Mouse (Mus musculus) embryonic stem cell, embryonic (primary cell): ENCODE results near the gene Rpl39.

Experiments used
- CTCF ChIA-PET, 4 experiments: fragments of 300-600 bp in 2 of 4; fragments of 350-600 bp in 2 of 4; sonication (Branson Sonifier 250); formaldehyde crosslinking; loops; one replicate each; lab custom pipeline; 2022; ENCODE audit warnings: inconsistent platforms in 2 of 4; lab: Charles Lee
- POLR2A ChIA-PET, 4 experiments: fragments of 300-600 bp in 2 of 4; fragments of 350-600 bp in 2 of 4; sonication (Branson Sonifier 250); formaldehyde crosslinking; loops; one replicate each; lab custom pipeline; 2022; ENCODE audit warnings: antibody characterized with exemption in 4 of 4, inconsistent platforms in 1 of 4; lab: Charles Lee

Gene Rpl39

GRCm38 (mm10) chrX:37084927-37085660 is at the start of gene Rpl39:
Gene Rpl39, minus strand, starts transcription at chrX:37085402.
- ChIA-PET POLR2A (interaction anchor here (0.6 to 9.9 kb wide), 84 partner anchors 8 to 1503 kb away, joined by 3 to 136 read pairs (median 4); partner anchors contain the start of genes Upf3b (in 4 of the 4), Nkap (in 3 of the 4), Nkrf (in 3 of the 4) and Pgrmc1 (in 3 of the 4)), CTCF (interaction anchor here in 1 of 4 experiments (1.0 to 1.3 kb wide), 2 partner anchors 8 to 25 kb away, joined by 3 to 4 read pairs; partner anchors contain the start of gene Upf3b)

DNA sequence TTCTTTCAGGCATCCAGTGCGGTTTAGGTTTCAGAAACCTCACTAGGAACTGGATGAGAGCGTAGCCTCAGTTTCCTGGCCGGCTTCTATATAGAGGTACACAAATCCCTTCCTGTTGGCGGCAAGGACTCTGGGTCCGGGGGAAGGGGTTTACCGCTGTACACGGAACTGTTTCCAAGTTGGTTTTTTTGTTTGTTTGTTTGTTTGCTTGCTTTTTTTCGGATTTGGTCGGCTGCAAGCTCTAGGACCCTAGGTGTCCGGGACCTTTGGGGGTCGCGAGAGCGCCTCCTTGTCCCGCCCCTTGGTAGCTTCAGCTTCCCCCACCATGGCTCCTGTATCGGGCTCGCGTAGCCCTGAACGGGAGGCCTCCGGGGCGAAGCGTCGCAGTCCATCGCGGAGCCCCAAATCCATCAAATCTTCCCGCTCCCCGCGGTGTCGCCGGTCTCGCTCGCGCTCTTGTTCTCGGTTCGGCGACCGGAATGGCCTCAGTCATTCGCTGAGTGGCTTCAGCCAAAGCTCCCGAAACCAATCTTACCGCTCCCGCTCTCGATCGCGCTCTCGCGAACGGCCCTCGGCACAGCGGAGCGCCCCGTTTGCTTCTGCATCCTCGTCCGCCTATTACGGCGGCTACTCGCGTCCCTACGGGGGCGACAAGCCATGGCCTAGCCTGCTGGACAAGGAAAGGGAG is 41.6 kb upstream of the Rpl39 start, which contains the start of gene Nkap:
Nkap (plus strand) TSS at position 125 of the 688 bp plus-strand sequence.
- POLR2A ChIA-PET: interaction anchor here in 3 of 4 experiments (0.9 to 3.4 kb wide), 12 partner anchors 14 to 224 kb away, joined by 3 to 23 read pairs (median 6); partner anchors contain the start of genes Rpl39 (in 3 of the 3), Upf3b (in 3 of the 3) and Nkrf (in 1 of the 3)
- CTCF ChIA-PET: no interaction called here

- ChIA-PET POLR2A (interaction anchor here in 1 of 4 experiments (3.1 kb wide), 1 partner anchor 16 kb away, joined by 14 read pairs; the partner anchor contains the start of gene Upf3b), CTCF (interaction anchor here in 1 of 4 experiments (0.6 kb wide), 1 partner anchor 47 kb away, joined by 7 read pairs; no protein-coding TSS in a partner anchor)
Observed at GRCm38 (mm10) chrX:37125511-37125910, 40.3 kb upstream of the Rpl39 start.

GRCm38 (mm10) chrX:37120212-37120611 is 35.0 kb upstream of the Rpl39 start:
- CTCF ChIA-PET: no interaction called here
- POLR2A ChIA-PET: interaction anchor here in 3 of 4 experiments (0.5 to 2.3 kb wide), 6 partner anchors 10 to 1362 kb away, joined by 3 to 7 read pairs (median 3); partner anchors contain the start of gene Upf3b (in 1 of the 3)

- POLR2A ChIA-PET: interaction anchor here in 2 of 4 experiments (0.5 to 2.3 kb wide), 4 partner anchors 9 to 1363 kb away, joined by 3 to 9 read pairs (median 6); partner anchors contain the start of gene Upf3b (in 2 of the 2)
- CTCF ChIA-PET: no interaction called here
Observed at GRCm38 (mm10) chrX:37119585-37119984, 34.4 kb upstream of the Rpl39 start.

DNA sequence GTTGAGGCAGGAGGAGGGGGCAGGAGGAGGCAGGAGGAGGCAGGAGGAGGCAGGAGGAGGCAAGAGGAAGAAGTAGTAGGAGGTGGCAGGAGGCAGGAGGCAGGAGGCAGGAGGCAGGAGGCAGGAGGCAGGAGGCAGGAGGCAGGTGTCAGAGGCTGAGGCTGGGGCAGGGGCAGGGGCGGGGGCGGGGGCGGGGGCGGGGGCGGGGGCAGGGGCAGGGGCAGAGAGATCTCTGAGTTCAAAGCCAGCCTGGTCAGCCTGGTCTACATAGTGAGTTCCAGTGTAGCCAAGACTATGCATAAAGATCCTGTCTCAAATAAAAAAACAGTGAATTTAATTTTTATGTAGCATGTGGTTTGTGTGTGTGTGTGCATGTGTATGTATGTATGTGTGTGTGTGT is 31.9 kb upstream of the Rpl39 start:
- POLR2A ChIA-PET: no interaction called here
- CTCF ChIA-PET: no interaction called here

DNA sequence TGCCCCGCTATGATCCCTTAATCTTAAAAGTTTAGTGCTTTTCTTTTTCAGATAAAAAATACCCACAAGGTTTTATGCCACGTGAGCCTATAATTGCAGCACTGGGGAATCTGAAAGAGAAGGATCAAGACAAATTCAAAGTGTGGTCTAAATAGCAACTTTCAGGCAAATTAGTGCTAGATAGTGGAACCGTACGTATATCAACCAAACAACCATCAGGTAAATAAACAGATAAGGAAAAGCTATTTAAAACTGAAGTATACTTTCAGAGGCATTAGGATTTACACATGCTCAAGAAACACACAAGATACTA is 25.6 kb upstream of the Rpl39 start:
- ChIA-PET CTCF (interaction anchor here in 1 of 4 experiments (0.6 kb wide), 1 partner anchor 160 kb away, joined by 3 read pairs; no protein-coding TSS in a partner anchor), POLR2A (interaction anchor here in 3 of 4 experiments (0.9 to 3.8 kb wide), 13 partner anchors 8 to 513 kb away, joined by 3 to 136 read pairs (median 7); partner anchors contain the start of genes Rpl39 (in 3 of the 3), Nkap (in 2 of the 3), Pgrmc1 (in 1 of the 3) and Sowahd (in 1 of the 3))

DNA sequence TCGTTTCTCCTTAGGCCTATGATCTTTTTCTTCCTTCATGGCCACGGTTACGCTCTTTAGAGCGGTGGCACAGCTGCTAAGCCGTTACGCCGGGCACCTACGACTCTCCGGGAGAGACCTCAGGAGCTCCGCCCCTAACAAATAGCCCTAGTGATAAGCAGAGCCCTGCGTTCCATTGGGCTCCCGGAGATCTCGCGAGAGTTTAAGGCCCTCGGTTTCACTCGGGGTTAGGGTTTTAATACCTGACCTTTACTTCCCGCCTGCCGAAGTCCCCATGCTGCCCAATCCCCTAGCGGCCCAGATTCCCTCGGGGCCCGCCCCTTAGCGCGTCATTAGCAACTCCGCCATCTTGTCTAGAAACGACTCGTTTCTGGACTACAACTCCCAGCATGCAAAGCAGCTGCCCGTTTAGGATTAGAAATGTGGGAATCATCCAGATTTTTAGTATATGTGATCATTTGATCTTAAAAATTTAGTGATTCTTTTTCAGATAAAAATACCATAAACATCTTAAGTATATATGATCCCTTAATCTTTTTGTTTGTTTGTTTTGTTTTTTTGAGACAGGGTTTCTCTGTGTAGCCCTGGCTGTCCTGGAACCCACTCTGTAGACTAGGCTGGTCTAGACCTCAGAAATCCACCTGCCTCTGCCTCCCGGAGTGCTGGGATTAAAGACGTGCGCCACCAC is 25.1 kb upstream of the Rpl39 start, which contains the start of gene Upf3b:
Upf3b (minus strand) TSS at position 130 of the 688 bp plus-strand sequence.
- CTCF ChIA-PET: interaction anchor here in 2 of 4 experiments (0.6 to 1.0 kb wide), 4 partner anchors 25 to 293 kb away, joined by 3 to 9 read pairs (median 4); partner anchors contain the start of gene Rpl39 (in 1 of the 2)
- POLR2A ChIA-PET: interaction anchor here (0.6 to 3.8 kb wide), 32 partner anchors 9 to 869 kb away, joined by 3 to 136 read pairs (median 4); partner anchors contain the start of genes Rpl39 (in 4 of the 4), Nkap (in 3 of the 4), Akap17b (in 1 of the 4) and Pgrmc1 (in 1 of the 4)

- POLR2A ChIA-PET: interaction anchor here (0.6 to 3.8 kb wide), 30 partner anchors 8 to 868 kb away, joined by 3 to 136 read pairs (median 4); partner anchors contain the start of genes Rpl39 (in 4 of the 4), Nkap (in 3 of the 4), Akap17b (in 1 of the 4) and Pgrmc1 (in 1 of the 4)
- CTCF ChIA-PET: interaction anchor here in 2 of 4 experiments (0.6 to 1.0 kb wide), 3 partner anchors 24 to 292 kb away, joined by 3 to 9 read pairs (median 4); partner anchors contain the start of gene Rpl39 (in 1 of the 2)
Observed at GRCm38 (mm10) chrX:37109526-37110192, 24.5 kb upstream of the Rpl39 start.

DNA sequence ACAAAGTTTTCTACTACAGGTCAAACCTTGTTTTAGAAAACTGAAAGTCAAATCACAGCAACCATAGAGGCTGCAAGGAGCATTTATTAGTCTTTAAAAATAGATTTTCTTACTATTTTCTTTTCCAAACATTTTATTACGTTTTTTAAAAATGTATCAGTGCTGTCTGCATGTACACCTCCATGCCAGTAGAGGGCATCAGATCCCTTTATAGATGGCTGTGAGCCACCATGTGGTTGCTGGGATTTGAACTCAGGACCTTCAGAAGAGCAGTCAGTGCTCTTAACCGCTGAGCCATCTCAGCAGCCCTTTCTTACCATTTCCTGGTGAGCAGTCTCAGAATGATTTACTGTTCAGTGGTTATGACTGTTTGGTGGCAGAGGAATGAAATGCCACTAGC is 18.6 kb upstream of the Rpl39 start:
- ChIA-PET CTCF (no interaction called here), POLR2A (interaction anchor here in 1 of 4 experiments (1.2 kb wide), 2 partner anchors 19 to 23 kb away, joined by 3 to 5 read pairs; partner anchors contain the start of gene Rpl39)

DNA sequence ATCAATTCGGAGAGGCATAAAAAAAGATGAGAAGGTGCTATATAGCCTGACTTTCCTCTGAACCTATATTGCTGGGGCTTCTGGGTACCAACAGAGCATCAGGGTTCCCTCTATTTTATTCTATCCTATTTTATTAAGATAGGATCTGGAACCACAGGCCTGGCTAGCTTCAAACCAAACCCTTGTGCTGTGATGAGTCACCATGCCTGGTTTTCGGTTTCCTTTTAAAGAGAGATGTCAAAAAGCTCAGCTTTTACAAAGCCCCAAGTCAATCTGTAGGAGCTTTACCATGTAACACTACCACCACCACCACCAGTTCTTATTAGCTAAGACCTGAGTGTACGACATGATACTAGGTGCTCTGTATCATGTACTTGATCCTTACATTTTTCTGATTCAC is 13.5 kb upstream of the Rpl39 start:
- ChIA-PET CTCF (interaction anchor here in 1 of 4 experiments (0.7 kb wide), 1 partner anchor 1827 kb away, joined by 8 read pairs; no protein-coding TSS in a partner anchor), POLR2A (interaction anchor here in 3 of 4 experiments (0.6 to 13.6 kb wide), 5 partner anchors 12 to 94 kb away, joined by 3 to 113 read pairs (median 4); partner anchors contain the start of genes Rpl39 (in 3 of the 3) and Upf3b (in 1 of the 3))

- POLR2A ChIA-PET: interaction anchor here in 3 of 4 experiments (2.4 to 13.6 kb wide), 3 partner anchors 10 to 12 kb away, joined by 6 to 113 read pairs (median 35); partner anchors contain the start of gene Rpl39 (in 3 of the 3)
- CTCF ChIA-PET: no interaction called here
Observed at GRCm38 (mm10) chrX:37095106-37095768, 10.0 kb upstream of the Rpl39 start.

- ChIA-PET POLR2A (interaction anchor here in 3 of 4 experiments (0.5 to 13.6 kb wide), 3 partner anchors 9 to 65 kb away, joined by 4 to 113 read pairs (median 6); partner anchors contain the start of gene Rpl39 (in 1 of the 3)), CTCF (no interaction called here)
Observed at GRCm38 (mm10) chrX:37091457-37091856, 6.3 kb upstream of the Rpl39 start.

DNA sequence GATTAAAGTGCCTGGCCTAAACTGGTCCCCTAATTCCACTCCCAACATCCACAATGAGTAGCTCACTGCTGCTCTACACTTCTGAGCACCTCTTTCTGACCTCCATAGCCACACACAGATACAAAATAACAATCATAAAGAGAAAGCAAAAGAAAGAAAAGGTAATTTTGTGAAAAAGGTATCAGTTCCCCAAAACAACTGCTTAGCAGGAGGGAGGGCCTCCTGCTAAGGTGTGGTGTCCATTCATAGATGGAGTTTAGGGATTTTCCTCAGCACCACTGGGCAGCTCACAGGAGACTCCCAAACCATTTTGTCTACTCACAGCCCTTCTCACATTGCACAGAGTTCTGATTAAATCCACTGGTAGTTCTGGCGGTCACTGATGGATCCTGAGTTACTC is 3.6 kb upstream of the Rpl39 start:
- CTCF ChIA-PET: no interaction called here
- POLR2A ChIA-PET: interaction anchor here in 2 of 4 experiments (0.7 to 1.3 kb wide), 3 partner anchors 10 to 21 kb away, joined by 3 to 5 read pairs (median 3); no protein-coding TSS in a partner anchor

- ChIA-PET POLR2A (interaction anchor here (0.6 to 9.9 kb wide), 78 partner anchors 9 to 488 kb away, joined by 3 to 136 read pairs (median 4); partner anchors contain the start of genes Upf3b (in 4 of the 4), Nkap (in 3 of the 4), Nkrf (in 3 of the 4) and Pgrmc1 (in 3 of the 4)), CTCF (interaction anchor here in 1 of 4 experiments (1.0 to 1.3 kb wide), 2 partner anchors 9 to 24 kb away, joined by 3 to 4 read pairs; partner anchors contain the start of gene Upf3b)
Observed at GRCm38 (mm10) chrX:37085665-37086064, 463 bp upstream of the Rpl39 start.
